Mouse (Mus musculus) layer of hippocampus, postnatal 36 days (tissue): ENCODE measurements around the gene Ttll6. TPM values are rescaled to one million over a fixed set of nuclear protein-coding genes. Genes with fewer than 3 reads are reported as not detected.

Experiments used
- DNase-seq, 2 experiments: peaks; one replicate each; pipeline ENCODE4 v3.0.0; 2022
- total RNA-seq, 2 experiments: library from RNA; stranded (reverse); gene quantifications; 2 replicates each; pipeline ENCODE4 v1.2.3; 2021

Gene Ttll6
- total RNA-seq, 2 experiments from 2014 or later, result 0.27 to 0.46 TPM

DNA sequence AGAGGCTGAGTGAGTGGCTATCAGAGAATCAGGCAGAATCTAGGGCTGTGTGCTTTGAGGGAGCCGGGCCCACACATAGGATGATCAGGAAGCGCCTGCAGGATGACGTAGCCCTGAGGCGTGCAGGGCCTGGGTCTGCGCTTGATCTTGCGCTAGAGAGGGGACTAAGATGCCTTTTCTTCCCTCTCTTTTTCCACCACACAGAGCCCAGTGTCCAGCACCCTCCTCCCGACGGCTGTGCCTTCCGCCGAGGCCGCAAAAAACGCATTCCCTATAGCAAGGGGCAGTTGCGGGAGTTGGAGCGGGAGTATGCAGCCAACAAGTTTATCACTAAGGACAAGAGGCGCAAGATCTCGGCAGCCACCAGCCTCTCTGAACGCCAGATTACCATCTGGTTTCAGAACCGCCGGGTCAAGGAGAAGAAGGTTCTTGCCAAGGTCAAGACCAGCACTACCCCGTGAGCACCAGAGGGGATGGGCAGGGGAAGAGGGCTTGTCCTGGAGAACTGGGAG is 62.2 kb downstream of the Ttll6 start:
- DNase-seq, result no peak

DNA sequence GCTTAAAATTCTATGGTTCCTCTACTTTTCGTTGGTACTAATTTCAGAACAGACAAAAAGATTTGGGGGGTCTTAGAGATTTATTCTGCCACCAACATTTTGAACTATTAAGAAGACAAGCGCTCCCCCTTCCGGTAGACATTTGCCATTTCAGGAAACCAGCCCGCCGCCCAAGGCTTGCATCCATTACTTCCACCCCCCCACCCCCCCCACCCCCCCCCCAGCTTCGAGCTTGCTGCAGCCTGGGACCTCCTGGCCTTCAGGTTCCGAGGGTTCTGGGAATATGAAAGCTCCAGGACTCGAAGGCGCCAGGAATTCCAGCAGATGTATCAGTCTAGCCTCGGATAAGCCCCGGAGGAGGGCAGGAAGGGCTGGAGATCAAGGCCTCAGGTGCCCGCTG is 65.1 kb downstream of the Ttll6 start:
- no peak for DNase-seq

DNA sequence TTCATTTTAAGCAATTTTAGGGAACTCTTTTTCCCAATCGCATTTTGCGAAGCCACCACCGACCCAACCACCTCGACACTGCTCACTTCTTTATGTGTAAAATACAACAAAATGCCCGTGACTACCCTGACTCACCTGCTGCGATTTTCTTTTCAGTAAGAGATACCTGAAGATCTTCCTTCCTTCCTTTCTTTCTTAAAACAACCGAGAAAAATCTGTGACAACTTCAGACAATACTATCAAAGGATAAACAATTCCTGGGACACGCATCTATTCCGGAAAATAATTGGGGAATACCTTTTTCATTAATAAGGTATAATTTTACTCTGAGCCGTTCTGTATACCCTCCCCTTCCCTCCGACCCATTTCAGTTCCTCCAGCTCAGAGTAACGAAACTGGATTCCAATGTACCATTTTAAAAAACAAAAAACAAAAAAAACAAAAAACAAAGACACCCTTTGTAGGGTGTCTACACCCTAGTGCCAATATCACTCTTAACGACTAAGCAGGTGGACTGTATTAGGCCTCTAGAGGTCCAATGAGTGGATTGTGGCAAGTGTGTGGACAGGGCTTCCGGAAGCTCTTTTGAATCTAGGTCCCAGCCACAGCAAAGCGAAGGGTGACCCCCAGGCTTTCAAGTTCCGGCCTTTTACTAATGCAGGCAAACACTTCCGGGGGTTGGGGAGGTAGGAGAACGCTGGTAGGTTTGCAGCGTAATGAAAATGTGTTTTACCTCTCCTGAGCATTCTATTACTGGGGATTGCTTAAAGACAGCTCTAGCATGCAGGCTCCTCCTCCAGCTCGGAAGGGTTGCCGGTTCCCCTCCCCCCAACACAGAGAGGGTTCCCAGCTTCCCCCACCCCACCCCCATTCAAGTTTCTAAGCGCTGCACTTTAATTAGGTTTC is 65.8 kb downstream of the Ttll6 start:
- DNase-seq, result no peak

DNA sequence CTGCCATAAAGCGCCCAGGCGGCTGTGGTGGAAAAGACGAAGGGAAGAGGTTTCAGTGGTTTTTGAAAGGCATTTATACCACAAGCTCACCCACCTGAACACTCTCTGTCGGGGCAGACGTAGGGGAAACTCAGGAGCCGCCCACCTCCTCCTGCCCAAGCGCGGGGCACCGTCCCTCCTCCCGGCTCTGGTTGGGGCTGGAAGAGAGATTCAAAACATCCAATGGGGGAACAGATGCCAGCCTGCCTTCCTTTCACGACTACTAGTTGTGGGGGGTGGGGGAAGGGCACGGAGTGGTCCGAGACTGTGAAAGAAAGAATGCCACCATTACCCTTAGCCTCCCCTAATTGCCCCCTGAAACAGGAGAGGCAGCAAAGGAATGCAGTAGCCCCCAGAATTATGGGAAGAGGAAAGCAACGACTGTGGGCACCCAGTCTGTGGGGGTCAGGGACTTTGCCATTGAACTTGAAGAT is 66.6 kb downstream of the Ttll6 start:
- DNase-seq, result no peak

- DNase-seq, result no peak
Measured at GRCm38 (mm10) chr11:96201741-96202140, 68.2 kb downstream of the Ttll6 start.

- no peak for DNase-seq
Measured at GRCm38 (mm10) chr11:96202401-96203081, 69.0 kb downstream of the Ttll6 start.

- no peak for DNase-seq
Measured at GRCm38 (mm10) chr11:96203182-96203788, 69.7 kb downstream of the Ttll6 start.

- no peak for DNase-seq
Measured at GRCm38 (mm10) chr11:96203789-96204186, 70.2 kb downstream of the Ttll6 start.

DNA sequence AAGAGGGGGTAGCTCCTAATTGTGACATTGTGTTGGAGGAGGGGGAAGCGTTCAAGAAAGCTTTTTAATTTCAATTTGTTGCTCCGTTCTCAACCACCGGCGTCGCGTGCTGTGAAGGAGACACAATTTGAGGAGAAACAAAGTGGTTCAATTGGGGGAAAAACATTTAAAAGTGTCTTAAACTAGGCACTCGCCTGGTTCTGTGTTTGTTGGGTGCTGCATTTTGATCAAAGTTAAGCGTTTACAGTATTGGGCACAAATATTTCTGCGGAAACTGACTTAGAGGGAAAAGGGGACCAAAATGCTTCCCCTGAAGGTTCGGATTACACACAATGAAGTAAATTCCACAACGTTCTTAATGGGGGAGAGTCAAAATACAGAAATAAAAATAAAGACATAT is 70.8 kb downstream of the Ttll6 start:
- DNase-seq, result no peak

DNA sequence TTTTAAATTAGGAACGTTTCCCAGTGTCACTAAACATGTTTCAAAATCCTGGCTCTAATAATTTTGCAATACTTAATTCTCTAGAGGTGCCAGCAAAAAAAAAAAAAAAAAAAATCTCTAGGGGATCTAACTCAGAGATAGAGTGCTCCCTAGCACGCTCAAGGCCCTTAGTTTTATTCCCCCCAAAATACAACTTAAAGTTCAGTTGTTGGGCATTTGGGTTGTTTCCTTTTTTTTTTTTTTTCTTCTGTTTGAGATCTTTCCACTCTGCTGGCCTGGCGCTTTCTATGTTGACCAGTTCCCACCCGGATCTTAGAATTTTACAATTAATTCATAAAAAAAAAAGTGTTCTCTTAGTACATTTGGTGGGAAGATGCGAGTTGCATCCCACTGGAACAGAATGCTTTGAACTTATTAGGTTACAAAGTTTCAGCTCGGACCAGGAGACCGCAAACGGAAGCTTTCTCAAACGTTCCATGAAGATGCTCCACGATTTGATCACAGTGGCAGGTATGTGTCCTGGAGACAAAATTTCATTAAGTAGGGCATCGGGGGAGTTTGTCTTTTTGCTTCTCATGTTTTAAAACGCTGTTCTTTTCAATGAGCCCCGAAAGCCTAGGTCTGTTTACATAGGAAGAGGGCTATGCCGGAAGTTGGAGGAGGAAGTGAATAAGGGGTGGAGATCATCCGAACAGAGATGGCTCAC is 72.0 kb downstream of the Ttll6 start:
- DNase-seq, result no peak

Other genes starting within 250 kb of the Ttll6 start
- gene B4galnt2, start 218.9 kb upstream of the Ttll6 start, total RNA-seq, result not detected
- gene Igf2bp1, start 127.8 kb upstream of the Ttll6 start, total RNA-seq, result not detected
- gene Gip, start 109.2 kb upstream of the Ttll6 start, total RNA-seq, result not detected
- gene Snf8, start 98.9 kb upstream of the Ttll6 start, total RNA-seq, result 100 to 1,000 TPM; 101 to 107 TPM
- 10 to 100 TPM; 53.8 to 54.6 TPM for gene Ube2z, start 68.4 kb upstream of the Ttll6 start, total RNA-seq
- 100 to 1,000 TPM; 385 to 449 TPM for gene Atp5g1, start 58.1 kb upstream of the Ttll6 start, total RNA-seq
- gene Calcoco2, start 21.8 kb upstream of the Ttll6 start, total RNA-seq, result not detected
- gene Hoxb13, start 60.5 kb downstream of the Ttll6 start, total RNA-seq, result not detected
- not detected for gene Hoxb9, start 137.7 kb downstream of the Ttll6 start, total RNA-seq
- not detected for gene Hoxb8, start 148.1 kb downstream of the Ttll6 start, total RNA-seq
- gene Hoxb7, start 152.8 kb downstream of the Ttll6 start, total RNA-seq, result not detected
- gene Hoxb6, start 158.7 kb downstream of the Ttll6 start, total RNA-seq, result not detected
- not detected for gene Hoxb5, start 169.6 kb downstream of the Ttll6 start, total RNA-seq
- not detected for gene Hoxb4, start 184.5 kb downstream of the Ttll6 start, total RNA-seq
- gene Hoxb3, start 189.5 kb downstream of the Ttll6 start, total RNA-seq, result not detected
- gene Hoxb2, start 216.7 kb downstream of the Ttll6 start, total RNA-seq, result not detected
- not detected for gene Hoxb1, start 232.0 kb downstream of the Ttll6 start, total RNA-seq